Mouse (Mus musculus) lung, embryonic 16.5 days (tissue): ENCODE measurements around the gene Cpsf4l. TPM values are rescaled to one million over a fixed set of nuclear protein-coding genes. Genes with fewer than 3 reads are reported as not detected.

Experiments used
- ATAC-seq: fragments of 200-750 bp; cut with Nextera tagmentation; 2 replicates; pipeline ENCODE4 v1.8.0; 2017; ENCODE audit warnings: low read depth, mild to moderate bottlenecking, moderate library complexity
- H3K27ac ChIP-seq: fragments of 300-500 bp; sonication (generic); 2 replicates; pipeline ENCODE4 v1.5.1; 2014; ENCODE audit warnings: mild to moderate bottlenecking, control low read depth, low read length
- H3K27me3 ChIP-seq: fragments of 300-500 bp; sonication (generic); 2 replicates; pipeline ENCODE4 v1.6.1; 2014; ENCODE audit warnings: low read depth, low read length, mixed read lengths; ENCODE audit not compliant: control insufficient read depth, insufficient read depth
- H3K36me3 ChIP-seq: fragments of 300-500 bp; sonication (generic); 2 replicates; pipeline ENCODE4 v1.6.1; 2014; ENCODE audit warnings: low read length; ENCODE audit not compliant: control insufficient read depth, insufficient read depth
- H3K4me1 ChIP-seq: fragments of 300-500 bp; sonication (generic); replicated peaks from 2 replicates; pipeline ENCODE4 v1.6.1; 2014; ENCODE audit warnings: low read length, mixed read lengths; ENCODE audit not compliant: control insufficient read depth, insufficient read depth
- H3K4me2 ChIP-seq: fragments of 300-500 bp; sonication (generic); 2 replicates; pipeline ENCODE4 v1.6.1; 2014; ENCODE audit warnings: low read depth, low read length, control low read depth
- H3K4me3 ChIP-seq: fragments of 300-500 bp; sonication (generic); 2 replicates; pipeline ENCODE4 v1.5.1; 2014; ENCODE audit warnings: mild to moderate bottlenecking, low read length, control low read depth
- H3K9ac ChIP-seq: fragments of 300-500 bp; sonication (generic); 2 replicates; pipeline ENCODE4 v1.6.1; 2014; ENCODE audit warnings: low read length, control low read depth
- H3K9me3 ChIP-seq: fragments of 300-500 bp; sonication (generic); 2 replicates; pipeline ENCODE4 v1.6.1; 2016; ENCODE audit warnings: low read length; ENCODE audit not compliant: control insufficient read depth
- WGBS: fragments of 180-500 bp; shearing (Covaris S2); extraction: QIAGEN DNeasy Blood & Tissue Kit; methylation state at CpG from one replicate; pipeline ENCODE4 v1.1.7; 2014; 5-methylcytosine and 5-hydroxymethylcytosine counted together
- polyA plus RNA-seq: library from polyadenylated mRNA; unstranded; fragments of >200 nt; fragmentation: Nextera tagmentation; extraction: Ambion mirVana; gene quantifications from 2 replicates; pipeline ENCODE4 v1.2.1, GENCODE M21; 2015

Cpsf4l gene
- polyA plus RNA-seq, 1 experiment from 2014 or later, result 0.90 TPM

GRCm38 (mm10) chr11:113750571-113751483 lies 41.0 kb upstream of the Cpsf4l start:
- WGBS, result 1% methylated on average over 64 of the region's 67 CpGs
- Histone ChIP-seq H3K9ac (peak overlapping the region; percentile 93), H3K4me3 (peak overlapping the region; percentile 90), H3K9me3 (no peaks in the 10 kb centered on the region), H3K27ac (peak overlapping the region; percentile 99), H3K4me2 (peak overlapping the region; percentile 88), H3K4me1 (peaks cover 34% of the 10 kb centered on the region), H3K36me3 (peaks cover 2% of the 10 kb centered on the region), H3K27me3 (no peaks in the 10 kb centered on the region)
- peak; percentile 27 for ATAC-seq

GRCm38 (mm10) chr11:113749749-113750351 lies 40.0 kb upstream of the Cpsf4l start:
- Histone ChIP-seq H3K4me1 (peaks cover 39% of the 10 kb centered on the region), H3K27ac (peak overlapping the region; percentile 99), H3K4me2 (peak overlapping the region; percentile 88), H3K4me3 (peak overlapping the region; percentile 90), H3K9ac (peak overlapping the region; percentile 93), H3K36me3 (peaks cover 4% of the 10 kb centered on the region), H3K9me3 (no peaks in the 10 kb centered on the region), H3K27me3 (no peaks in the 10 kb centered on the region)
- WGBS, result 2% methylated on average over 9 of the region's 9 CpGs
- ATAC-seq, result no peak

GRCm38 (mm10) chr11:113748797-113749521 lies 39.1 kb upstream of the Cpsf4l start:
- Histone ChIP-seq H3K9me3 (no peaks in the 10 kb centered on the region), H3K4me3 (peak overlapping the region; percentile 90), H3K4me1 (peaks cover 42% of the 10 kb centered on the region), H3K4me2 (peak overlapping the region; percentile 88), H3K9ac (peak overlapping the region; percentile 93), H3K27ac (peak overlapping the region; percentile 99), H3K27me3 (no peaks in the 10 kb centered on the region), H3K36me3 (peaks cover 10% of the 10 kb centered on the region)
- ATAC-seq, result peak; percentile 64
- 4% methylated on average over 21 of the region's 21 CpGs for WGBS

GRCm38 (mm10) chr11:113747725-113748380 lies 38.0 kb upstream of the Cpsf4l start:
- H3K27me3 ChIP-seq, result no peaks in the 10 kb centered on the region
- peak overlapping the region; percentile 90 for H3K4me3 ChIP-seq
- peaks cover 42% of the 10 kb centered on the region for H3K4me1 ChIP-seq
- H3K9me3 ChIP-seq, result no peaks in the 10 kb centered on the region; the same call in 1 of the 2 replicates
- WGBS, result 59% methylated on average over 11 of the region's 11 CpGs
- peak overlapping the region; percentile 93 for H3K9ac ChIP-seq
- peaks cover 17% of the 10 kb centered on the region for H3K36me3 ChIP-seq
- peak overlapping the region; percentile 99 for H3K27ac ChIP-seq
- ATAC-seq, result no peak
- peak overlapping the region; percentile 88 for H3K4me2 ChIP-seq

GRCm38 (mm10) chr11:113747056-113747455 lies 37.2 kb upstream of the Cpsf4l start:
- Histone ChIP-seq H3K27ac (peak overlapping the region; percentile 99), H3K4me1 (peaks cover 37% of the 10 kb centered on the region), H3K4me2 (peak overlapping the region; percentile 88), H3K9ac (peak overlapping the region; percentile 93), H3K27me3 (no peaks in the 10 kb centered on the region), H3K36me3 (peaks cover 18% of the 10 kb centered on the region), H3K9me3 (no peaks in the 10 kb centered on the region; the same call in 1 of the 2 replicates), H3K4me3 (peak overlapping the region; percentile 90)
- ATAC-seq, result no peak; the same call in 1 of the 2 replicates
- 41% methylated on average over 16 of the region's 16 CpGs for WGBS

- Histone ChIP-seq H3K4me2 (no peak overlapping the region), H3K9me3 (no peaks in the 10 kb centered on the region; the same call in 1 of the 2 replicates), H3K4me1 (peaks cover 40% of the 10 kb centered on the region), H3K4me3 (no peak overlapping the region), H3K27me3 (no peaks in the 10 kb centered on the region), H3K36me3 (peaks cover 18% of the 10 kb centered on the region), H3K9ac (no peak overlapping the region), H3K27ac (no peak overlapping the region)
- no peak for ATAC-seq
- WGBS, result 54% methylated on average over 4 of the region's 4 CpGs
Observed at GRCm38 (mm10) chr11:113745961-113746360, 36.1 kb upstream of the Cpsf4l start.

- ATAC-seq, result no peak
- Histone ChIP-seq H3K36me3 (peaks cover 16% of the 10 kb centered on the region), H3K27me3 (no peaks in the 10 kb centered on the region), H3K9me3 (no peaks in the 10 kb centered on the region; the same call in 1 of the 2 replicates), H3K27ac (no peak overlapping the region), H3K4me1 (peaks cover 52% of the 10 kb centered on the region), H3K9ac (no peak overlapping the region), H3K4me2 (no peak overlapping the region), H3K4me3 (no peak overlapping the region)
- WGBS, result 100% methylated on average over 1 of the region's 1 CpGs
Observed at GRCm38 (mm10) chr11:113742998-113743397, 33.2 kb upstream of the Cpsf4l start.

GRCm38 (mm10) chr11:113740100-113740499 lies 30.3 kb upstream of the Cpsf4l start:
- Histone ChIP-seq H3K9me3 (no peaks in the 10 kb centered on the region; the same call in 1 of the 2 replicates), H3K4me1 (peaks cover 59% of the 10 kb centered on the region), H3K27ac (peak overlapping the region; percentile 36), H3K4me2 (no peak overlapping the region), H3K27me3 (no peaks in the 10 kb centered on the region), H3K36me3 (peaks cover 13% of the 10 kb centered on the region), H3K9ac (no peak overlapping the region), H3K4me3 (no peak overlapping the region)
- ATAC-seq, result peak; percentile 47; the same call in 1 of the 2 replicates
- WGBS, result 38% methylated on average over 7 of the region's 7 CpGs
